Mouse (Mus musculus) cerebellum, postnatal 25 days (tissue): ENCODE measurements around the gene Gm14327.
"Not testable (repeated sequence)": the region's sequence is repeated elsewhere in the genome, so short reads cannot be mapped to it uniquely, and the experiment has no call there.

Experiments used
- DNase-seq, 2 experiments: peaks; one replicate each; pipeline ENCODE4 v3.0.0; 2021; ENCODE audit warnings: mixed read lengths in 2 of 2

The Gm14327 gene

GRCm38 (mm10) chr2:177897046-177897578, at the start of gene Gm14327:
Gene Gm14327, plus strand, starts transcription at chr2:177897096.
- peak; percentile 3 to 16 for DNase-seq

- DNase-seq, result not testable (repeated sequence)
These were observed 34.6 kb upstream of the Gm14327 start for GRCm38 (mm10) chr2:177862254-177862653.

- DNase-seq, result peak in 1 of 2 experiments; percentile 1
These were observed 9.2 kb upstream of the Gm14327 start for GRCm38 (mm10) chr2:177887743-177888142.

- not testable (repeated sequence) for DNase-seq
These were observed 1.3 kb downstream of the Gm14327 start for GRCm38 (mm10) chr2:177898171-177898570.

GRCm38 (mm10) chr2:177903276-177903675, 6.4 kb downstream of the Gm14327 start:
- DNase-seq, result not testable (repeated sequence)

GRCm38 (mm10) chr2:177925563-177926103, 28.7 kb downstream of the Gm14327 start, which contains the start of gene Zfp972:
Gene Zfp972, minus strand, starts transcription at chr2:177925613.
- not testable (repeated sequence) for DNase-seq
